Mouse (Mus musculus) MEL (cell line): ENCODE results near the gene Olfr653.

Experiments
- CTCF ChIP-seq, 3 experiments: IDR thresholded peaks in 2 of 3; conservative IDR thresholded peaks in 1 of 3; 2 replicates each; pipeline ENCODE4 v1.5.1; 2011 to 2012; ENCODE audit warnings: low read length in 3 of 3, low read depth in 2 of 3, mild to moderate bottlenecking in 2 of 3, improper control_type of control experiment in 1 of 3, inconsistent platforms in 1 of 3, mixed read lengths in 1 of 3, moderate library complexity in 1 of 3; ENCODE audit not compliant: control insufficient read depth in 1 of 3, insufficient read depth in 1 of 3, poor library complexity in 1 of 3, severe bottlenecking in 1 of 3
- EP300 ChIP-seq, 2 experiments: IDR thresholded peaks; 2 replicates each; pipeline ENCODE4 v1.6.1; 2011; ENCODE audit warnings: improper control_type of control experiment in 2 of 2, low read length in 2 of 2, low read depth in 1 of 2, mild to moderate bottlenecking in 1 of 2
- GATA1 ChIP-seq: IDR thresholded peaks from 2 replicates; pipeline ENCODE4 v1.6.1; 2011; ENCODE audit warnings: low read depth, low read length, improper control_type of control experiment
- KAT2A ChIP-seq: conservative IDR thresholded peaks from 2 replicates; pipeline ENCODE4 v1.6.1; 2012; ENCODE audit warnings: low read depth, low read length, improper control_type of control experiment, inconsistent platforms
- NRF1 ChIP-seq: IDR thresholded peaks from 2 replicates; pipeline ENCODE4 v1.6.1; 2014; ENCODE audit warnings: low read depth, mild to moderate bottlenecking, inconsistent platforms, low read length, improper control_type of control experiment, moderate library complexity; ENCODE audit not compliant: poor library complexity, insufficient read depth, severe bottlenecking
- POLR2A ChIP-seq, 2 experiments: IDR thresholded peaks; 2 replicates each; pipeline ENCODE4 v1.6.1; 2011 to 2012; ENCODE audit warnings: low read length in 2 of 2, mild to moderate bottlenecking in 2 of 2, control low read depth in 1 of 2, improper control_type of control experiment in 1 of 2, low read depth in 1 of 2, moderate library complexity in 1 of 2; ENCODE audit not compliant: control insufficient read depth in 1 of 2, insufficient read depth in 1 of 2, poor library complexity in 1 of 2
- POLR2AphosphoS2 ChIP-seq: IDR thresholded peaks from 2 replicates; pipeline ENCODE4 v1.6.1; 2011; ENCODE audit warnings: low read length, improper control_type of control experiment
- SIN3A ChIP-seq: IDR thresholded peaks from 2 replicates; pipeline ENCODE4 v1.6.1; 2012; ENCODE audit warnings: low read length, improper control_type of control experiment, inconsistent platforms
- SMC3 ChIP-seq: IDR thresholded peaks from 2 replicates; pipeline ENCODE4 v1.6.1; 2011; ENCODE audit warnings: low read depth, low read length, improper control_type of control experiment
- TBP ChIP-seq: IDR thresholded peaks from 2 replicates; pipeline ENCODE4 v1.8.0; 2011; ENCODE audit warnings: low read depth, low read length, improper control_type of control experiment
- TCF12 ChIP-seq: IDR thresholded peaks from 2 replicates; pipeline ENCODE4 v1.6.1; 2014; ENCODE audit warnings: low read depth, mild to moderate bottlenecking, inconsistent platforms, low read length, improper control_type of control experiment, moderate library complexity
- UBTF ChIP-seq: IDR thresholded peaks from 2 replicates; pipeline ENCODE4 v1.6.1; 2012; ENCODE audit warnings: low read depth, mild to moderate bottlenecking, inconsistent platforms, low read length, improper control_type of control experiment, moderate library complexity, borderline replicate concordance; ENCODE audit not compliant: insufficient read depth
- ZKSCAN1 ChIP-seq: IDR thresholded peaks from 2 replicates; pipeline ENCODE4 v1.6.1; 2012; ENCODE audit warnings: low read depth, mild to moderate bottlenecking, inconsistent platforms, low read length, improper control_type of control experiment, moderate library complexity

DNA sequence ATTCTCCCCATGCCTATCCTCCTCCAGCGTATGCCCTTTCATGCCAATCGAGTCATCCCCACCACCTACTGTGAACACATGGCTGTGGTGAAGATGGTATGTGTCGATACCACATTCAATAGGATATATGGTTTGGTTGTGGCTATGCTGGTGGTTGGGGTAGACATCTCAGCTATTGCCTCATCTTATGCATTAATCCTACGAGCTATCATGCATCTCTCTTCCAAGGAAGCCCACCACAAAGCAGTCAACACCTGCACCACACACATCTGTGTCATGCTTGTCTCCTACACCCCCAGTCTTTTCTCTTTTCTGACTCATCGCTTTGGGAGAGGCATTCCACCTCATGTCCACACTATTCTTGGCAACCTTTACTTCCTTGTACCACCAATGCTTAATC is 11.2 kb downstream of the Olfr653 start:
- TF ChIP-seq EP300 (IDR thresholded peaks at IDR 0.05; ENCODE audit: low read depth in 1 of 2, low read length in 2 of 2) (no peak), CTCF (IDR thresholded peaks at IDR 0.05 in 2 of 3, conservative IDR thresholded peaks at IDR 0.05 in 1 of 3; ENCODE audit: control insufficient read depth in 1 of 3, insufficient read depth in 1 of 3, low read depth in 2 of 3, low read length in 3 of 3, poor library complexity in 1 of 3, severe bottlenecking in 1 of 3) (no peak), POLR2AphosphoS2 (no peak), GATA1 (no peak), TBP (no peak), ZKSCAN1 (no peak), POLR2A (IDR thresholded peaks at IDR 0.05; ENCODE audit: control insufficient read depth in 1 of 2, insufficient read depth in 1 of 2, low read depth in 1 of 2, low read length in 2 of 2, poor library complexity in 1 of 2) (no peak), NRF1 (no peak), SIN3A (no peak), TCF12 (no peak), SMC3 (no peak), UBTF (no peak), KAT2A (no peak)
